Mouse (Mus musculus): ENCODE data around the gene Teddm2. TPM values are rescaled to one million over a fixed set of nuclear protein-coding genes. Genes with fewer than 3 reads are reported as not detected.

Gene Teddm2
- polyA plus RNA-seq, 1 experiment from 2014 or later, result 0.67 TPM

- no peaks in the 10 kb centered on the region for H3K36me3 ChIP-seq (ENCODE audit: insufficient read depth, low read length)
- H3K27me3 ChIP-seq (ENCODE audit: insufficient read depth, low read length), result no peaks in the 10 kb centered on the region
- H3K4me1 ChIP-seq (ENCODE audit: insufficient read depth, low read length), result no peaks in the 10 kb centered on the region
- no peak overlapping the region for H3K27ac ChIP-seq (ENCODE audit: low read length)
- 89% methylated on average over 7 of the region's 7 CpGs for WGBS
- no peak overlapping the region for H3K4me3 ChIP-seq (ENCODE audit: low read length)
- no peaks in the 10 kb centered on the region for H3K9me3 ChIP-seq (ENCODE audit: low read length)
- no peak overlapping the region for H3K4me2 ChIP-seq (replicated peaks; ENCODE audit: low read depth, low read length)
- H3K9ac ChIP-seq (replicated peaks; ENCODE audit: low read length), result no peak overlapping the region
- ATAC-seq (ENCODE audit: low FRiP score, low TSS enrichment), result no peak
Observed at GRCm38 (mm10) chr1:153846420-153846819, 53.6 kb downstream of the Teddm2 start.

- no peak within 1 kb of the TSS for H3K9ac ChIP-seq (replicated peaks; ENCODE audit: low read length)
- no peaks in the 10 kb centered on the region for H3K36me3 ChIP-seq (ENCODE audit: insufficient read depth, low read length)
- no peaks in the 10 kb centered on the region for H3K9me3 ChIP-seq (ENCODE audit: low read length)
- H3K4me1 ChIP-seq (ENCODE audit: insufficient read depth, low read length), result no peaks in the 10 kb centered on the region
- ATAC-seq (ENCODE audit: low FRiP score, low TSS enrichment), result no peak
- WGBS, result 97% methylated on average over 8 of the region's 8 CpGs
- no peak within 1 kb of the TSS for H3K4me2 ChIP-seq (replicated peaks; ENCODE audit: low read depth, low read length)
- H3K4me3 ChIP-seq (ENCODE audit: low read length), result no peak within 1 kb of the TSS
- H3K27ac ChIP-seq (ENCODE audit: low read length), result no peak within 1 kb of the TSS
- no peaks in the 10 kb centered on the region for H3K27me3 ChIP-seq (ENCODE audit: insufficient read depth, low read length)
Observed at GRCm38 (mm10) chr1:153844042-153844441, 56.0 kb downstream of the Teddm2 start, which contains the start of gene Rgsl1. Gene Rgsl1, minus strand, starts transcription at chr1:153844142.

DNA sequence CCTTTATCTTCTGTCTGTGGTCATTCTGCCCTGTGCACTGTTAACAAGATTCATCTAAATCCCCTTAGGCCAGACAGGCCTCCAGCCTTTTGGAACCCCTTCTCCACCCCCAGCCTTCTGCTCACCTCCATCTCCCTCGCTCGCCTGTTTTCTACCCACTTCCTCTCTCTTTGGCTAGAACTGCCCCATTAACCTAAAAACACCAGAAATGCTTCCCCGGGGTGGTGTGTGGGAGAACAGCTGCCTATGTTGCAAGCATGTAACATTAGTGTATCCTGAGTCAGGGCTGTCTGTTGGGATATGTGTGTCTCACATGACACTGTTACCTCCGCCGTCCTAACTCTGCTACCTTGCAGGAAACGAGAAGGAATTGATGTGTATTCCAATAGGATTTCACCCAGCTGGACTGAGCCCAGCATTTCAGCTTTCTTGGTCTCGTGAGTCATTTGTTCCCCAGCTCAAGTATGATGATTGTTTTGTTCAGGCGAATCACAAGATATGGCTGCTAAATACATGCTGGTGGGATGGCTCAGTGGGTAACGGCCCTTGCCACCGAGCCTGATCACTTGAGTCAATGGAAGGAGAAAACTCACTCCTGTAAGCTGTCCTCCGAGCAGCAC is 57.8 kb downstream of the Teddm2 start:
- no peak overlapping the region for H3K4me2 ChIP-seq (replicated peaks; ENCODE audit: low read depth, low read length)
- no peaks in the 10 kb centered on the region for H3K27me3 ChIP-seq (ENCODE audit: insufficient read depth, low read length)
- WGBS, result 83% methylated on average over 11 of the region's 11 CpGs
- H3K9me3 ChIP-seq (ENCODE audit: low read length), result no peaks in the 10 kb centered on the region
- no peak overlapping the region for H3K27ac ChIP-seq (ENCODE audit: low read length)
- no peak overlapping the region for H3K4me3 ChIP-seq (ENCODE audit: low read length)
- no peak overlapping the region for H3K9ac ChIP-seq (replicated peaks; ENCODE audit: low read length)
- no peaks in the 10 kb centered on the region for H3K36me3 ChIP-seq (ENCODE audit: insufficient read depth, low read length)
- no peaks in the 10 kb centered on the region for H3K4me1 ChIP-seq (ENCODE audit: insufficient read depth, low read length)
- no peak for ATAC-seq (ENCODE audit: low FRiP score, low TSS enrichment)

DNA sequence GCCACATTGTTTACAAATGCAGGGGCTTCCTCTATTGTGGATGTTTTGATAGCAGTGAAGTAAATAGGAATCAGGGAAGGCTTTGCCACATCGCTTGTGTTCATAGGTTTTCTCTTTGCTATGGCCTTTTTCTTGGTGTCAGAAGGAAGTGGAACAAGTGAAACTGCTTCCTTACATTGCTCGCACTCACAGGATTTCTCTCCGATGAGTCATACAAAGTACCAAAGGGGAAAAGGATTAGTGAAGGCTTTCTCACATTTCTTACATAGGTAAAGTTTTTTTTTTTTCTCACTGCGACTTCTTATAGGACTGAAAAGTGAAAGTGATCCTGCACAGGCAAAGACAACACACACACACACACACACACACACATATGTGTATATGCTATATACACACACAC is 64.0 kb downstream of the Teddm2 start:
- Histone ChIP-seq H3K36me3 (ENCODE audit: insufficient read depth, low read length) (no peaks in the 10 kb centered on the region), H3K9ac (replicated peaks; ENCODE audit: low read length) (no peak overlapping the region), H3K4me2 (replicated peaks; ENCODE audit: low read depth, low read length) (no peak overlapping the region), H3K27ac (ENCODE audit: low read length) (no peak overlapping the region), H3K4me3 (ENCODE audit: low read length) (no peak overlapping the region), H3K4me1 (ENCODE audit: insufficient read depth, low read length) (no peaks in the 10 kb centered on the region), H3K27me3 (ENCODE audit: insufficient read depth, low read length) (no peaks in the 10 kb centered on the region), H3K9me3 (ENCODE audit: low read length) (no peaks in the 10 kb centered on the region)
- no peak for ATAC-seq (ENCODE audit: low FRiP score, low TSS enrichment)
- 80% methylated on average over 4 of the region's 4 CpGs for WGBS

- Histone ChIP-seq H3K27me3 (ENCODE audit: insufficient read depth, low read length) (no peaks in the 10 kb centered on the region), H3K4me3 (ENCODE audit: low read length) (no peak overlapping the region), H3K9ac (replicated peaks; ENCODE audit: low read length) (no peak overlapping the region), H3K27ac (ENCODE audit: low read length) (no peak overlapping the region), H3K4me1 (ENCODE audit: insufficient read depth, low read length) (no peaks in the 10 kb centered on the region), H3K36me3 (ENCODE audit: insufficient read depth, low read length) (no peaks in the 10 kb centered on the region), H3K4me2 (replicated peaks; ENCODE audit: low read depth, low read length) (no peak overlapping the region), H3K9me3 (ENCODE audit: low read length) (no peaks in the 10 kb centered on the region)
- no peak for ATAC-seq (ENCODE audit: low FRiP score, low TSS enrichment)
- 82% methylated on average over 4 of the region's 4 CpGs for WGBS
Observed at GRCm38 (mm10) chr1:153830746-153831145, 69.3 kb downstream of the Teddm2 start.

GRCm38 (mm10) chr1:153820216-153820615 is 79.8 kb downstream of the Teddm2 start:
- 0 out of 2 replicates have a peak, but pooled peaks cover 3% of the 10 kb centered on the region for H3K9me3 ChIP-seq (ENCODE audit: low read length)
- no peak overlapping the region for H3K4me3 ChIP-seq (ENCODE audit: low read length)
- WGBS, result 91% methylated on average over 3 of the region's 3 CpGs
- H3K27me3 ChIP-seq (ENCODE audit: insufficient read depth, low read length), result no peaks in the 10 kb centered on the region
- H3K36me3 ChIP-seq (ENCODE audit: insufficient read depth, low read length), result no peaks in the 10 kb centered on the region
- H3K27ac ChIP-seq (ENCODE audit: low read length), result no peak overlapping the region
- H3K4me2 ChIP-seq (replicated peaks; ENCODE audit: low read depth, low read length), result no peak overlapping the region
- H3K4me1 ChIP-seq (ENCODE audit: insufficient read depth, low read length), result no peaks in the 10 kb centered on the region
- no peak overlapping the region for H3K9ac ChIP-seq (replicated peaks; ENCODE audit: low read length)
- no peak for ATAC-seq (ENCODE audit: low FRiP score, low TSS enrichment)

DNA sequence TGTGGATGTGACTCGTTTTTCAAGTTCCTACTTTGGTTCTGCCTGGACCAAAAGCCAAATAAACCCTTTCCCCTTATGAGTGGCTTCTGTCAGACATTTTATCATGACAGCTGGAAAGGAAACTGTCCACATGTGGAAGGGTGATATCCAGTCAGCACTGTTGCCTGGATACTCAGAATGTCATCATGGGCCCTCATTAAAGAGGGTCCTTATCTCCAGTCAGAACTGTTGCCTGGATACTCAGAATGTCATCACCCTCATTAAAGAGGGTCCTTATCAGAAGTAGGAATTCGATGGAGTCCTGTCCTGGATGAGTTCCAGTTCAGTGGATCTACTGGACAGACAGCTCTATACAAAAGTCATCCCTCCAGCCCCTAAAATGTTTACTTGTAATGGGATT is 85.8 kb downstream of the Teddm2 start:
- H3K27ac ChIP-seq (ENCODE audit: low read length), result no peak overlapping the region
- H3K27me3 ChIP-seq (ENCODE audit: insufficient read depth, low read length), result no peaks in the 10 kb centered on the region
- no peak overlapping the region for H3K4me3 ChIP-seq (ENCODE audit: low read length)
- no peak for ATAC-seq (ENCODE audit: low FRiP score, low TSS enrichment)
- no peak overlapping the region for H3K9ac ChIP-seq (replicated peaks; ENCODE audit: low read length)
- no peaks in the 10 kb centered on the region for H3K4me1 ChIP-seq (ENCODE audit: insufficient read depth, low read length)
- H3K9me3 ChIP-seq (ENCODE audit: low read length), result 0 out of 2 replicates have a peak, but pooled peaks cover 3% of the 10 kb centered on the region
- H3K36me3 ChIP-seq (ENCODE audit: insufficient read depth, low read length), result no peaks in the 10 kb centered on the region
- WGBS, result 57% methylated on average over 2 of the region's 2 CpGs
- no peak overlapping the region for H3K4me2 ChIP-seq (replicated peaks; ENCODE audit: low read depth, low read length)

DNA sequence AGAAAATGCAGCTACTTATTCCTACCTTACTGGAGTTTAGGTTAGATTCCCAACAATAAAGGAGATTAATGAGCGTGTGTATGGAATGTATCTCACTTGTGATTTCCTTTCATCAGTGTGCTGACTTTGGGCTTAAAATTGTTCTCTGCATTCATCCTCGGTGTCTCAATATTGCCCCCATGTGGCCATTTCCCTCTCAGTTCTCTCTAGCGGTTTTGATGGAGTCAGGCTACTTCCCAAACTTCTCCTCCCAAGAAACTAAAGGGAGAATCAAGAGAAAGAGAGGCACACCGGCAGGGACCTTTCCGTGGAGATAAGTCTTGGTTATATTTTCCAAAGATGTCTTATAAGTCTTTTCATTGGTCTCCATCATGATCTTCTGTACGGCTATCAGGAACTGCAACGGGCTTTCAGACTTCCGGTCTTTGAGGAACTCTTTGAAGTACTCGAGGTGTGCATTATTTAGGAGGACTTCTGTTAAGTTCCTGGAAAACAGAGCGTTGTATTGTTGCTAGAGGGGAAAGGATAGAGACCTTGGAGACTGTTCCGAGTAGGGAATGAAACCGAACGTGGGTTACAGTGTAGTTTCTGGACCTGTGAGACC is 92.5 kb downstream of the Teddm2 start:
- Histone ChIP-seq H3K9ac (replicated peaks; ENCODE audit: low read length) (no peak overlapping the region), H3K27me3 (ENCODE audit: insufficient read depth, low read length) (no peaks in the 10 kb centered on the region), H3K27ac (ENCODE audit: low read length) (no peak overlapping the region), H3K9me3 (ENCODE audit: low read length) (no peaks in the 10 kb centered on the region), H3K4me1 (ENCODE audit: insufficient read depth, low read length) (no peaks in the 10 kb centered on the region), H3K36me3 (ENCODE audit: insufficient read depth, low read length) (no peaks in the 10 kb centered on the region), H3K4me3 (ENCODE audit: low read length) (no peak overlapping the region), H3K4me2 (replicated peaks; ENCODE audit: low read depth, low read length) (no peak overlapping the region)
- WGBS, result 48% methylated on average over 13 of the region's 13 CpGs
- no peak for ATAC-seq (ENCODE audit: low FRiP score, low TSS enrichment)

- H3K4me3 ChIP-seq (ENCODE audit: low read length), result no peak overlapping the region
- no peaks in the 10 kb centered on the region for H3K36me3 ChIP-seq (ENCODE audit: insufficient read depth, low read length)
- no peak overlapping the region for H3K9ac ChIP-seq (replicated peaks; ENCODE audit: low read length)
- H3K27me3 ChIP-seq (ENCODE audit: insufficient read depth, low read length), result no peaks in the 10 kb centered on the region
- 83% methylated on average over 8 of the region's 8 CpGs for WGBS
- H3K9me3 ChIP-seq (ENCODE audit: low read length), result no peaks in the 10 kb centered on the region
- H3K27ac ChIP-seq (ENCODE audit: low read length), result no peak overlapping the region
- ATAC-seq (ENCODE audit: low FRiP score, low TSS enrichment), result no peak
- H3K4me2 ChIP-seq (replicated peaks; ENCODE audit: low read depth, low read length), result no peak overlapping the region
- no peaks in the 10 kb centered on the region for H3K4me1 ChIP-seq (ENCODE audit: insufficient read depth, low read length)
Observed at GRCm38 (mm10) chr1:153803530-153803929, 96.5 kb downstream of the Teddm2 start.

DNA sequence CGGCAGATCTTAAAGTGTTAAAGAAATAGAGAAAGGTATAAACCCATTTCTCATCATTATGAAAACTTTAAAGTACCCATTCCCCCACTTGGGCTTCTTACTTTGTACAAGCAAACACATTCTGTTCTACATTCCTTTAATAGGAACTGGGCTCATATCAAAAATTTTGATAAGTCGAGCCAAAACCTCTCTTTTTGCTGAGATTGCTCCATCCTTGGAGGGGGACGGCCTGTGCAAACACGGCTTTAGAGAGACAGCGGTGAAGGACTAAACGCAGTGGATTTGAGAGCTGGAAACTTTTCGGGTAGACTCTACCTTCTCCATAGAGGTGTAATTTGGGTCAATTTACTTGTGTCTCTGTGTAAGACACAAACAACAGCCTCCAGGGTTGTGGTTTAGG is 97.3 kb downstream of the Teddm2 start:
- WGBS, result 90% methylated on average over 7 of the region's 7 CpGs
- no peak overlapping the region for H3K27ac ChIP-seq (ENCODE audit: low read length)
- no peak for ATAC-seq (ENCODE audit: low FRiP score, low TSS enrichment)
- H3K27me3 ChIP-seq (ENCODE audit: insufficient read depth, low read length), result no peaks in the 10 kb centered on the region
- H3K4me1 ChIP-seq (ENCODE audit: insufficient read depth, low read length), result no peaks in the 10 kb centered on the region
- no peaks in the 10 kb centered on the region for H3K9me3 ChIP-seq (ENCODE audit: low read length)
- no peaks in the 10 kb centered on the region for H3K36me3 ChIP-seq (ENCODE audit: insufficient read depth, low read length)
- H3K9ac ChIP-seq (replicated peaks; ENCODE audit: low read length), result no peak overlapping the region
- H3K4me3 ChIP-seq (ENCODE audit: low read length), result no peak overlapping the region
- H3K4me2 ChIP-seq (replicated peaks; ENCODE audit: low read depth, low read length), result no peak overlapping the region

All from kidney, embryonic 16.5 days (tissue).